Mouse (Mus musculus): ENCODE data around the gene Slc2a4. TPM values are rescaled to one million over a fixed set of nuclear protein-coding genes. Genes with fewer than 3 reads are reported as not detected.

The Slc2a4 gene
- total RNA-seq (2022): 10 to 100 TPM; 36.5 to 90.1 (median 50.0) TPM

DNA sequence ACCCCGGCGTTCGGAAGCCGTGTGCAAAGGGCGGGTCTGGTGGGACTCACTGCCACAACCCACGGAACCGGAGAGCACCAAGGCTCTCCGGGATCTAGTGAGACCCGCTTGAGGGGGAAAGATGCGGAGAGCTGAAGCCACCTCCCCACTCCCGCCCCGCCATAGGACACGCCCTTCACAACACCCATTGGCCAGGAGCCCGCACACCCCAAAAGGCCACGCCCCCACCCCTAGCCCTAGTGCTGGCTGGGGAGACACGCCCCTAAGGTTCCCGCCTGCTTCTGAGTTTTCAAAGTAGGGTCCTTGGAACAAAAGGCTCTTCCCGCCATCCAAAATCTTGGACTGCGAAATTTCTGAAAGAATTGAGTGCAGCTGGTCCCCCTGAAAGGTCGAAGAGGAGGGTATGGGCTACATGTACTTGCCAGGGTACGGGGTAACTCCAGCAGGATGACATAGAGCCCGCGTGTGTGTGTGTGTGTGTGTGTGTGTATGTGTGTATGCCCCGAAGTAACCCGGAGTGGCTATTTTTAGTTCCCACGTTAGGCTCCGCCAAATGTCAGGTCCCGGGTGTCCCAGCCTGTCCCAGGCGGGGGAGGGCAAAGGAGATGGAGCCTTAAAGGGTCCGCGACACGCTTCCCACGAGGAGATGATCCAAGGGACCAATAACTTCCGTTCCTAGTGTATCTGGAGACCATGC lies at the start of gene Slc2a4:
Gene Slc2a4, minus strand, starts transcription at position 123 of the 697 bp plus-strand sequence.
- peak; percentile 88 for DNase-seq

DNA sequence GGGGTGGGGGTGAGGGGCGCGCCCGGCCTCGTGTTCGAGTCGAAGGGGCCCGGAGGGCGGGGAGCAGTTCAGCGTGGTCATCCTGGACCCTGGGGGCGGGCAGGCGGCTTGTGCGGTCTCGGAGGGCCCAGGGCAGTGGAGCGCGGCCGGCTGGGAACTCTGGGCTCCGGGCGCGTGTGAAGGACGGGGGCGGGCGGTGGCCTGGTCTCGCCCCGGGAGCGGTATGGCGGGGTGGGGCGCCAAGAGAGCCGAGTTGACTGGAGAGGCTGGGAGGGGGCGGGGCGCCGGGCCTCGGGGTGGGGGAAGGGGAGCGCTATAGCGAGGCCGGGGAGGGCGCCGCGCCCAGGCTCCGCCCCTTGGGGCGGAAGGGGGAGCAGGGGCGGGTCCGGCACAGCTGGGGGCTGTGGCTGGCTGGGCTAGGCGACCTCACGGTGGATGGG lies 49.1 kb upstream of the Slc2a4 start:
- peak; percentile 84 for DNase-seq

DNA sequence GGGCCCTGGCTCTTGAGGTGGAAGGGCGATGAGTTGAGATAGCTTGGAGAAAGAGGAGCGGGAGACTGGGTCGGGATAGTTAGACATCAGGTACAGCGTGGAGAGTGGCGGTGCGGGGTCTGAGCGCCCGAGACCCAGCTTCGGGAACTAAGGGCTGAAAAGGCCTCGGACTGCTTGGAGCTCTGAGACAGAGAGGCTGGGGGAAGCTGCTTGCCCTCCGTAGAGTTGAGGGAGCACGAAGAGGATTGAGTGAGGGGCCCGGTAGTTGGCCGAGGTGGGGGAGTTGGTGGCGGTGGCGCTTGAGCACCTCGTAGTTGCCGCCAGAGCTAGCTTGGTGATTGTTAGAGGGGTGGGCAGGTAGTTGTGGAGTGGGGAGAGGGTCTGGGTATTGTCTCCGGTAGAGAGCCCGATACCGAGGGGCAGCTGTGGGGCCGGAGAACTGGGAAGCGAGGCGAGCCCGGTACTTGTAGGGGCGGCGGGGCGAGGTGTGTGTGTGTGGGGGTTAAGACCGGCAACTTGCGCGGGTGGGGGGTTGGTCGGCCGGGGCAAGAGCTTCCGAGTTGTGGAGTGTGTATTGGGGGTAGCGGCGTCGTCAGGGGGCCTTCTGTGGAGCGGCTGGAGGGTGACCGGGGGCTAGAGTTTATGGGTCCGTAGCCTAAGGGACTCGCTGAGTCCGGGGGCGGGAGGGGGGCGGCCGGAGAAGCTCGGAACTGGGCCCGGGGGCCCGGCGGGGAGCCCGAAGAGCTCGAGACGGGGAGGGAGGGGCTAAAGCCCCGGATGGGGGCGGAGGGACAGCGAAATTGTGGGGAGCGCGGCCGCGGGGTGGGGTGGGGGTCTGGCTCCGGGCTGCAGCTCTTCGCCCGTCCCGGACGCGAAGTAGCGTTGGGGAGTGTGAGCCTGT lies 48.4 kb upstream of the Slc2a4 start:
- DNase-seq: no peak

DNA sequence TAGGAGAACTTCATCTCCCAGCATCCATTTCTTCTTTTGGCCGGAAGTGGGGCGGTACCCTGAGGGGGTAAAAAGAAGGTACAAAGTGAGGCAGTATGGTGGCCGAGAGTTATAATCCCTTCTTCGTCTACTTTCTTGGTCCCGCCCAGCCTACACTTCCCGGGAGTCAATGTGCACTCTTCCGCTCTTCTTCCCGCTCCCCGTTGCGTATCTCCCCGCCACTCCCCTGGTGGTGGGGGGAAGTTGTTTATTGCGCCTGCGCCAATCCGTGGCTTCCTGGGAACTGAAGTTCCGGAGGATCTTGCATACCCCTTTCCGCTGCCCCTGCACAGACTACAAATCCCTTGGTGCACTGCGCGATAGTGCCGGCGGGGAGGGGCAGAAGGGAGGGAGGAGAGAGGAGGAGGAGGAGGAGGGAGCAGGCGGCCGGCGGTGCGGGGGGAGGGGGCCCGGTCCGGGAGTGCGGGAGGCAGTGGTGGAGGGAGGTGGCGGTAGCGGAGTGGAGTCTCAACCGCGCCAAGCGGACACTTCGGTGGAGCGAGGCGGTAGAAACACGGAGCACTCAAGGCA lies 47.5 kb upstream of the Slc2a4 start, which contains the start of gene Phf23:
Gene Phf23, plus strand, starts transcription at position 387 of the 570 bp plus-strand sequence.
- DNase-seq: peak; percentile 99

DNA sequence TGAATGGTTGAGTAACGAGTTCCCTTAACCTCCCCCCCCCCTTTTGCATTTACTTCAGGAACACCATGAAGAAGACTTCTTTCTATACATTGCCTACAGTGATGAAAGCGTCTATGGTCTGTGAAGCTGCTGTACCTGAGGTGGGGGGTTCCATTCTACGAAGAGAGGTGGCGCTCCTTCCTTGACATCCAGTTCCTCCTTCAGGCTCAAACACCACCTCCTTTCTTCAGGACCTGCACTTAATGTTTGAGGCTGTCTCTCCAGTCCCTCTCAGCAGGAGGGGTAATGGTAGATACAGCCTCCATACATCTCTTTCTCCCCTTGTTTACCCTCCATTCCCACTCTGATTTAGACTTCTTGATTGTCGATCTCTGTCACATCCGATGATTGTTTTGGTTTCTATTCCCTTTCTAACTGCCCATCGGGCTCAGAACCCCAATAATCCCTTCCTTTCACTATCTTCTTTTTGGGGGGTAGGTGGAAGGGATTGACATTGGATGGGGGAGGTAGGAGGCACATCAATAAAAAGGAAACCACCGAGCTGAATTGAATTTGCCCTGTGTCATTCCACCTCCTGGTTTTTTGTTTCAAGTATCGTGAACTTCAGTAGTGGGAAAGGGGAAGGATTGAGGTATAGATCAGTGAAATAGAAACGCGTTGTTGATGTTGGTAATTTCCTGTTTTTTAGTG lies 46.6 kb upstream of the Slc2a4 start:
- DNase-seq: no peak

DNA sequence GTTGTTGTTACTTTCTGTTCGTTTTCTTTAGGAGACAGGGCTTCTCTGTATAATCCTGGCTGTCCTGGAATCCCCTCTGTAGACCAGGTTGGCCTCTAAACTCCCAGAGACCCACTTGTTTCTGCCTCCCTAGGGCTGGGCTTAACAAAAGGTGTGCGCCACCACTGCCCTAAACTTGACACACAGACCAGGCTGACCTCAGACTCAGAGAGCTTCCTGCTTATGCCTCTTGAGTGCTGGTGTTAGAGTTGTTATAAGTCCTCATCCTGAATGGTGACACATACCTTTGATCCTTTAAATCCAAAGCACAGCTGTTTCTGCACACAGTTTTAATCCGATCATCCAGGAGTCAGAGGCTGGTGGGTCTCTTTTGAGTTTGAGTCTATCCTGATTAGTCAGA lies 44.9 kb upstream of the Slc2a4 start:
- no peak for DNase-seq

DNA sequence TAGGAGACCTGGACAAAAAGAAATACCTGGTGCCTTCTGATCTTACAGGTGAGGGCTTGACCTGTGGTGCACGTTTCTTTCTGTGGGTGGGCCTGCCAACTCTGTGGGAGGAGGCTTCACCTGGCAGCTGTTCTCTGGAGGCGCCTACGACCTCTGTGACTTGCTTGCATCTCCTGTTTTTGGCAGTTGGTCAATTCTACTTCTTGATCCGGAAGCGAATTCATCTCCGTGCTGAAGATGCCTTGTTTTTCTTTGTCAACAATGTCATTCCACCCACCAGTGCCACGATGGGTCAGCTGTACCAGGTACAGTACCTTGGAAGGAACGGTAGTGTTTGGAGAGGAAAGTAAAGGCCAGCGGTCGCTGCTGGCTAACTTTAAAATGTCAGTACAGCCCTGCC lies 44.4 kb upstream of the Slc2a4 start:
- no peak for DNase-seq

DNA sequence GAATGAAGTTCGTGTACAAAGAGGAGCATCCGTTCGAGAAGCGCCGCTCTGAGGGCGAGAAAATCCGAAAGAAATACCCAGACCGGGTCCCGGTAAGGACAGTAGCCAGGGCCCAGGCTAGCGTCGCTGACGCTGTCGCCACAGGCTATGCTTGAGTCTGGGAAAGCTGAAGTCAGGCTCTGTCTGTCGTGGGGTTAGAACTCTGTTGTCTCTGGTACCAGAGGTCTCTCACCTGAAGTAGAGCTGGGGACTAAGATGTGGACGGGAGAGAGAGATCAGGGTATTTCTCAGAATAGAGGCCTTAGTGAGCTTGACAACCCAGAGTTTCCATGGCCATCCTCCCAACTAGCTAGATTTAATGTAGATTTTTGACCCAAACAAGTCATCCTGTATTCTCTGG lies 43.7 kb upstream of the Slc2a4 start:
- no peak for DNase-seq

DNA sequence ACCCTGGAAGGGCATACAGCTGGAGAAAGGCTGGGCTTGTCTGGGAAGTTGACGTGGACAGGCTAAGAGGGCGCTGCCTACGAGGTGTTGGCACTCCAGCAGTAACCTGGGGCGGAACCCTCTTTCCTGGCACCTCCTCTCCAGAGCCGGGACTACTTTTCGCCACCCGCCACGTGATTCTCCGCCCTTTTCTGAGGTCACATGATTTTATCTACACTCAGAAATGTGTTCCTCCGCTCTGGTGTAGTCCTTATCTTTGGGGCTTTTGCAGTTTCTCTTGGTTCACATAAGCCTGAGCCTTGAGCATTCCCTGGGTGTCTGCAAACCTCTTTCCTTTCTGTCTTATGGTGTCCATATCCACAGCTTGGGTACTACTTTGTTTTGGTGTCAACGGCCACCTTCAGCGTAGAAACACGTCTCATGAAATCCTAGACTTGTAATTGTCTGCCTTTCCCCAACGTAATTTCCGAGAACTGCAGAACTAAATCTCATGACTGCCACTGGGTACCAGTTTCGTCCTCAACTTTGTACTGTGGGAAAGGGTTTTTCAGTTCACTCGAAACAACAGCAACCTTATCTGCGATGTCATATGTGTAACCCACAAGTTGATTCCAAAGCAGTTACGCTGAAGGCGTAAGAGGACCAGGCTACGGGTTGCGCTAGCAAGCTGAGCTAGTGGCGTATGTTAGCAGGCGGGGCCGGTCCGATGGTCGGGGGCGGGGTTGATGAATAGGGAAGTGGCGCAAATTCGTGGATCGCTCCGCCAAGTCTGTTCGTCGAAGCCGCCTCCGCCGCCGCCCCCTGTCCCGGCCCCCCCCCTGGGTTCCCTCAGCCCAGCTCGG lies 43.1 kb upstream of the Slc2a4 start, which contains the start of gene Gabarap:
Gene Gabarap, plus strand, starts transcription at position 294 of the 842 bp plus-strand sequence.
- DNase-seq: peak; percentile 95

DNA sequence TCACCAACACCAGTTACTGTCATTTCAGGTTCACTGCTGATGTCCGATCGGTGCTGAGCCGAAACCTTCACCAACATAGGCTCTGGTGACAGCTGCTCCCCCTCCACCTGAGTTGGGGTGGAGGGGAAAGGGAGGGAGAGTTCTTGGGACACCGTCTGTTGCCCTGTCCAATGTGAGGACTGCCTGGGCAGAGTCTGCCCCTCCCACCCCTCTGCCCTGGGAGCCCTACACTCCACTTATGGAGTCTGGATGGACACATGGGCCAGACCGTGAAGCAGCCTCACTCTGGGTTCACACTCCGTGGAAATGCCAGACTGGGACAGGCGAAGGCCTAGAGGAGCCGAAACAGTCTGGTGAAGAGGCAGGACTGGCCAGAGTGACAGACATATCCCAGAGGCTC lies 42.0 kb upstream of the Slc2a4 start:
- no peak for DNase-seq

DNA sequence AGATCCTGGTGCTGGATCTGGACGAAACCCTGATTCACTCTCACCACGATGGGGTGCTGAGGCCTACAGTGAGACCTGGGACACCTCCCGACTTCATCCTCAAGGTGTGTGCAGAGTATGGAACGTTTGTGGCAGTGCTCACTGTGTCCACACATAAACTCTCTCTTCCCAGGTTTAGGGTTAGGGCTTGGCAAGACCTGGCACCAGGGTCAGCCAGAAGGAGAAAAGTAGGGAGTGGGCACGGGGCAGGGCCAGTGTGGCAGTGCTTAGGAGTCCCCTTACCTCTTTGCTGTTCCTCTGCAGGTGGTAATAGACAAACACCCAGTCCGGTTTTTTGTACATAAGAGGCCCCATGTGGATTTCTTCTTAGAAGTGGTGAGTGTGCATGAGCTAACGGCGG lies 36.4 kb upstream of the Slc2a4 start:
- peak; percentile 8 for DNase-seq

DNA sequence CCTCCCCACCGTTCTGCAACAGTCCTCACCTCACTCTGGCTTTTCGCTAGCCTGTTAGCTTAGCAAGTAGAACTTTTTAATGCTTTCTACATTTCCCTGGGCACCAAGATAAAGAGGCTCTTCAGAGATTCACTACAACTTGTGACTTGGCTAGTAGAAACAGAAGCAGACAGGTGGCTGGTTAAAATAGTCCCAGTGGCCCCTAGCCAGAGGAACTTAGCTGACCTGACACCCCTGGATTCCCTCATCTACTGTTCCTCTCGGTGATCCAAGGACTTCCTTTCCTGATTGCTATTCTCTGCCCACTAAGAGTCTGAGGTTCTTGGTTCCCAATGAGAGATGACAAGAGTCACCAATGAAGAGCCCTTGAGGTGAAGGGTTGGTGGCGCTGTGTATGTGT lies 35.4 kb upstream of the Slc2a4 start:
- DNase-seq: no peak

DNA sequence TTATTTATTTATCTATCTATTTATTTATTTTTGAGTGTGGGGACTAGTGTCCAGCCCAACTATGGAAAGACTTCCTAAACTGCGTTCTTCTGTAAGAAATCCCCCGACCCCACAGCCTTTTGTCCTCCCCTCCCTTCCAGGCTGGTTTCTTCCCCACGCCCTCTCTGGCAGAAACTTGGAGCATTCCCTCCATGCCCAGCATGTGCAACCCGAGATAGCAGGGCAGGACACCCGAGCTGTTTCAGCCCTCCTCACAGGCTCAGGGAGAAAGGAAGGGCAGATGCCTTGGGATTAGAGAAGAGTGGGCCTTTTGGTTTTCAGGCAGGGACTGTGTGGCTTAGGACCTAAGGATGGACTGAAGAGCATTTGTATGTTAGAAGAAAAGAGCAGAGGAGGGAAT lies 34.9 kb upstream of the Slc2a4 start:
- peak; percentile 8 for DNase-seq

DNA sequence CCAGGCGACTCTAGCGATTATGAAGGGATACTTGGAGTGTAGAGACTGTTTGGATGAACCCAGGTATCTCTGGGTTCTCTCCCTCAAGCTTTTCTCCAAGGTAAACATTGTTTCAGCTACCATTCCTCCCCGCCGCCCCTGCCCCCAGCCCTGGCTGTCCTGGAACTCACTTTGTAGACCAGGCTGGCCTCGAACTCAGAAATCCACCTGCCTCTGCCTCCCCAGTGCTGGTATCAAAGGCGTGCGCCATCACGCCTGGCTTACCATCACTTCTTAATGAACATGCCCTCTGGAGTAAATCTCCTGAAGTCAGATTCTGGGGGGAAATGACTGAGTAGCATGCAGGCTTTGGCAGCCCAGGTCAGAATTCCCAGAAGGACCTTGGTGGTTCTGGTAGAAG lies 34.2 kb upstream of the Slc2a4 start, which contains the start of gene Elp5:
Gene Elp5, minus strand, starts transcription at position 293 of the 400 bp plus-strand sequence.
- no peak for DNase-seq

DNA sequence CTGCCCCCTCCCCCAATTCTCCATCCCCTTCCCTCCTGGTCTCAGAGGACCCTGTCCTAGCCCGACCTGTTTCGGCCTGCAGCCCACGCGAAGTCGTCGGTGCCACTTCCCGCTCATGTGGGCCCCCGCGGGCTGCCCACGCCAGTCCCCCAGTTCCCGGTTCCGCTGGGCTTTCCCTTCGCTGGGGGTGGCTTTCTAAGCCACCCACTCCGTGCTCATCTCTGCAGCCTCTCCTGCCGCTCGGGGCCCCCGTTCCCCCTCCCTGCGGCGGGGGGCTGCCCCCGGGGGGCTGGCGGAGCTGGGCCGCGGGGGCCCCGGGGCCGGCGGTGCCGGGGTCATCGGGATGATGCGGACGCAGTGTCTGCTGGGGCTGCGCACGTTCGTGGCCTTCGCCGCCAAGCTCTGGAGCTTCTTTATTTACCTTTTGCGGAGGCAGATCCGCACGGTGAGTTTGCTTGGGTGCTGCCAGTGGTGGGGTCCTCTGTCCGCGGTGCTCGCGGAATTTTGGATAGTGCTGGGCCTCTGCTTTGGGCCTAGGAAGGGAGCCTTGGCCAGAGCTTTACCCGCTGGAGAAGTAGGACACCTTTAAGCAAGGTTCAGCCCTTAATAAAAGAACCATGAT lies 33.3 kb upstream of the Slc2a4 start, which contains the start of gene Ctdnep1:
Gene Ctdnep1, plus strand, starts transcription at position 16 of the 622 bp plus-strand sequence.
- DNase-seq: peak; percentile 48

DNA sequence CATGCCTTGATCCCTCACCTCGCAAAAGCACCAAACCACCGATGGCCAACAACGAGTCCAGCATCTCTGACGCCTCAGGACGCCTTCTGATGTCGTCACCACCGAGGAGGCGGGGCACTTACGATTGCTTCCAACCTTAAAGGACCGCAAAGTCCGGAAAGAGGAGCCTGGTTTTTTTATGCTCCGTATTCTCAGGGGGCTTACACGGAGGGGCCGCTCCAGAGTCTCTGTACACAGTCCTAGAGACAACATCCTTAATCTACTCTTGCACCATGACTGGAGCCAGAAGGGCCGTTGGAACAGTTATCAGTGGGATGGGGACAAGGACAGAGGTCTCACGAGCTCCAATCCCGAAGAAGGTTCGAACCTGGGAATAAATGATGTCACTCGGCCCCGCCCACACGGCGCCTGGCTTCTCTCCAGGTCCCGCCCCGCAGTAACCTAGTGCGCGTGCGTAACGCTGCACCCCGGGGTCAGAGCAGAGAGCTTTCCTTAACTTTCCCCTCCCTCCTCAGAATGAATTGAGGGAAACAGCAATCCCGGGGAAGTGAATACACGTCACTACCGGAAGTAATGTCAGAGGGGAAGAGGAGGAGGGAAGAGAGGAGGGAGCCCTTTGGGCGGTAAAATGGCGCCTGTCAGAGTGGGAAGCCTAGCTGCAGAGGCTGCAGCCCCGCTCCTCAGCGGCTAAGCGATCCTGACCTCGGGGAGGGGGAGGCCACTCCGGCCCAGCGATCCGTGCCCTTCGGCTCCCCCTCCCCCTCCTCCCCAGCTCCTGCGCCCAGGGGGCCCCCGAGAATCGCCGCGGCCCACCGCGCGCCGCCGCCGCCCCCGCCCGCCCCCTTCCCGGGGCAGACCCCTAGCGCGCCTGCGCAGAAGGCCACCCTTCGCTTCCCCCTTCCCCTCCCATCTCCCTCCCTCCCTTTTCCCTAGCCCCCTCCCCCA lies 32.5 kb upstream of the Slc2a4 start:
- DNase-seq: peak; percentile 99

DNA sequence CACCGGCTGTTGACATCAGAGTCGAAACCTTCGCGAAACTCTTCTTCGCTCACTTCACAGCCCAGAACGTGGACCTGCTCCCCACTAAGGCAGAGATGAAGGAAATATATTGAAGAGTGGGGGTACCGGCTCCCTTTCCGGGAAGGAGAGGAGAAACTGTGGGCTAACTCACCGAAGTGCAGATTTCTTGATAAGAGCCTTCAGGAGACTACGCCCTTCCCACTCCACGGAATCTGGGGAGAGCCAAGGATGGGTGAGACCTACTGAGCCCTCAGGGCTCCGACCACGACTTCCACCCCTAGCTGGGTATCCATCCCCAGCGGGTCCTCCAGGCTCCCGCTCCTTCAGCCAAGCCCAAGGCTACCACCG lies 31.8 kb upstream of the Slc2a4 start:
- DNase-seq: no peak

DNA sequence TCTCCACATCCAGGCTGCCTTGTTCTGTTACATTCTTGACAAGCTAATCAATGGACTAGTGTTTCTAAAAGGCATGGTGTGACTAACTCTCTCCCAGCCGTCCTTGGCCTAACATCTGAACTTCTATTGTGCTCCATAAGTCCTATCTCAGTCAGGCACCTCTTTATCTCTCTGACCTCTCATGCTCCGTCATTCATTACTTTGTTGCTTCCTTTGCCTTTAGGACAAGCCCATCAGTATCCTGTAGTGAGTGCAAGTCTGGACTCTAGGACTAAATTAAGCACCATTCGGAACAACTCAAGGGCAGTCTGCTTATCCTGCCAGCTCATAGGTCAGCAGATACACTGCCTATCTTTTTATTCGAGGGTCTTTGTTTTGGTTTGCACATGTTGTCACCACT lies 28.3 kb upstream of the Slc2a4 start:
- DNase-seq: no peak

DNA sequence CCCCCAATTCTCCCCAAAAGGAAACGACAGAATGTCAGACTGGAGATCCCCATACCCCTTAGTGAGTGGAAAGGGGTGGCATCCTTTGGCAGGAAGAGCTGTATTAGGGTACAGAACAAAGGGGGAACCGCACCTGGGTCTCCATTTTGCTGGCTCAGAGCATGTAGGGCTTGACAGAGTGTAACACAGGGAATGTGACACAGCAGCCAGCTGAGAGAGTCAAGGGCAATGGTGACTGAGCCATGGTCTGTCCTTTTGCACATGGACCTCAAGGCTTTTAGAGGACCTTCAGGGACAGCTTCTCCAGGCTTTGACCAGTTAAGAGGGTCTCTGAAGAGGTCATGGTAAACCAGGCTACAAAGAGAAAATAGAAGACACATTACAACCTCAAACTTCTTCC lies 26.9 kb upstream of the Slc2a4 start:
- no peak for DNase-seq

DNA sequence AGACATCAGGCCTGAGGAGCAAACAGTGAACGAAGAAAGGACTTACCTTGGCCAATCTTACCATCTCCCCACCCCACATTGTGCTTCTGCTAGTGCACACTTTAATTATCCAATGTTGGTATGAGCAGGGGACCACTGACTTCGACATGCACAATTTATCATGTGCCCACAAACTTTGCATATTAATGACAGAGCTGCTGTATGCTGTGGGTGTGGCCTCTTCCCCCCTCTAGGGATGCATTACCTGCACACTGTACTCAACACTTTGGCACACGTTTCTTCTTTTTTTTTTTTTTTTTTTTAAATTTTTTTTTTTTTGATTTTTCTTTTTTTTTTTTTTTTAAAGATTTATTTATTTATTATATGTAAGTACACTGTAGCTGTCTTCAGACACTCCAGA lies 22.8 kb upstream of the Slc2a4 start:
- DNase-seq: no peak
